Mouse (Mus musculus) myocyte (in vitro differentiated cells): ENCODE results near the gene Isoc2b.

ENCODE experiments used
- MYOG ChIP-seq, 3 experiments: IDR thresholded peaks; one replicate each; pipeline ENCODE4 v1.6.1; 2011; ENCODE audit warnings: control low read depth in 2 of 3, low read depth in 2 of 3, mild to moderate bottlenecking in 2 of 3; ENCODE audit not compliant: insufficient read length in 2 of 3, control insufficient read depth in 1 of 3, insufficient read depth in 1 of 3
- POLR2A ChIP-seq: IDR thresholded peaks from one replicate; pipeline ENCODE4 v1.6.1; 2011; ENCODE audit warnings: low read depth, mild to moderate bottlenecking, control low read depth, moderate library complexity; ENCODE audit not compliant: insufficient read length

GRCm38 (mm10) chr7:4795767-4796433 lies 74.2 kb downstream of the Isoc2b start:
- TF ChIP-seq MYOG (IDR thresholded peaks at IDR 0.05; ENCODE audit: control insufficient read depth in 1 of 3, insufficient read depth in 1 of 3, insufficient read length in 2 of 3, low read depth in 2 of 3) (no peak), POLR2A (peak; percentile 42)
